Mouse (Mus musculus): ENCODE measurements around the gene Comt.

The Comt gene

DNA sequence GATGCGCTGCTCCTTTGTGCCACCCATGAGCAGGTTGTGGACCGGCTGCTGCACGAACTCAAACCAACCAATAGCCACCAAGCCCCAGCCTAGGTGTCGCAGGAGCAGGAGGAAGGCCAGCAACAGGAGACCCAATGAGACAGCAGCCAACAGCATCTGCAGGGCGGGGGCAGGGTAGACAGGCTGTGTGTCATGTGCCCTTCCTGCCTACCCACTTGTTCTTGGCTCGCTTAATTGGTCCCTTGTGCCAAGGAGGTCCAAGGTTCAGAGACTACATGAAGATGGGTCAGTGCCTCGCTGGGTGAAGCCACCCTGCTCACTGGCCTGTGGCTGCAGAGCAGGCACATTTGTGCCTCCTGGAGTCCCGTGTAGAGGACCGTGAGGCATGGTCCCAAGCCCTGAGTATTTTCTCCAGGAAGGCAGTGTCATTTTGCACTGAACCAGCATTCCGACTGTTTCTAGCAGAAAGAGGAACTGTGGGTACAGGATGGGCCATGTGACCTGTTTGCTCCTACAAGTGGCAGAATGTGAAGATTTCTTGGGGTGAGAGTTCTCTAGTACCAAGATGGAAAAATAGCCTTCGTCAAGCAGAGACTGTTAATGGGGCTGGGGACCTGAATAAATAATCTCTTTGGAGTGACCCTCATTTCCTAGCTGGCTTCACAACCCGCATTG, 14.7 kb downstream of the Comt start:
- peak in 1 of 2 experiments; percentile 28 for DNase-seq (ENCODE audit: low read depth in 1 of 2, low spot score in 2 of 2)

DNA sequence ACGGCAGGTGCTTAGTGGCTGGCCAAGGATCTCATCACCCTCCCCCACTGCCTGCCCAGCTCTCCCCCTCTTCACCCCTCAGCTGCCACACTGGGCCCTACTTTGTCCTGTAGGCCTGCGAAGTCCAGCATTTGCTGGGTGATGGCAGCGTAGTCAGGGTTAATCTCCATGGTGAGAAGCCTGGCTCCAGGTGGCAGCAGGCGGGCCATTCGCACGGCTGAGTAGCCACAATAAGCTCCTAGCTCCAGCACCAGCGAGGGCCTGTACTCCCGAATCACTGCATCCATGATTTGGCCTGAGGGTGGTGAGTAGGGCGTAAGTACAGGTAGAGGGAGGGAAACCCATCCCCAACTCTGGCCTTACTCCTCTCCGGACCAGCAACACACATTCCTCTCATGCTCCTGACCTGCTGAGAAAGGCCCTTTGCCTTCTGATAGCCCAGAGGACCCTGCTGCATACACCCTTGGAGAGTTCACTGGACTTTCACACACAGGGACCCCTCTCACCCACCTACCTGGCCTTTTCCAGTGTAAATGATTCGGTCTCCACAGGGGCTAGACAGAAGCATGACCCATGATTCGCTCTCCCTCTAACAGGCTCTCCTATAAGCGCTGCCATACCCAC, 15.5 kb downstream of the Comt start:
- DNase-seq (ENCODE audit: low read depth in 1 of 2, low spot score in 2 of 2): no peak

DNA sequence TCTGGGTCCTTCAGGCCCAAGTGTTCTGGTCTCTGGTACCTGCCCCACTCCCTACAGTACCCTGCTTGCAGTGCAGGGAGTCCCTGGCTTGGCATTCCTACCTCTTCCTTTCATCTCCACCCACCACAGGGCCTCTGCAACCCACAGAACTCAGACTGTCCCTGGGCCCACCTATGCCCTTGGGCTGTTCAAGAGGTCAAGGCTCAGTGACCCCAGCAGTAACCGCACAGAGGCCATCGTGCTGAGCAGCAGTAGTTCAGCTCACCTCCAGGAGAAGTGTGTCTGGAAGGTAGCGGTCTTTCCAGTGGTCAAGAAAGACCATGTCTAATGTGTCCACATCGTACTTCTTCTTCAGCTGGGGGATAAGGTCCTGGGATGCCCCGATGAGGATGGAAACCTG, 16.2 kb downstream of the Comt start:
- DNase-seq (ENCODE audit: low read depth in 1 of 2, low spot score in 2 of 2): no peak

DNA sequence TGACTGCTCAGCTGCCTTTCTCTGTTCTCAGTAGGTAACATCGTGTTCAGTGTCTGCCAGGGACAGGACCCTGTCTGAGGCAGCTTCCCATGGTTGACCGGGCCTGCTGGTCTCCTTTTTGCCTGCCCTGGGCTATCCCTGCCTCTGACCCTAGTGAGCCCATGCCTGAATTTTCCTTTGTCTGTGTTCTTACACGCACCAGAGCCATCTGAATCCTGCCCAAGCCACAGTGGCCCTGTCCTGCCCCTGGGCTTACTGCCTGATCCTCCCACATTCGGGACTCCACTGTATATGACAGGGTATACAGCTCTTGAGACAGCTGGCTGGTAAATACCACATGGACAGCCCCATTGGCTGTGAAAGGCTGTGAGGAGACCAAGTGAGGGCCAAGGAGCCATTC, 16.9 kb downstream of the Comt start:
- no peak for DNase-seq (ENCODE audit: low read depth in 1 of 2, low spot score in 2 of 2)

DNA sequence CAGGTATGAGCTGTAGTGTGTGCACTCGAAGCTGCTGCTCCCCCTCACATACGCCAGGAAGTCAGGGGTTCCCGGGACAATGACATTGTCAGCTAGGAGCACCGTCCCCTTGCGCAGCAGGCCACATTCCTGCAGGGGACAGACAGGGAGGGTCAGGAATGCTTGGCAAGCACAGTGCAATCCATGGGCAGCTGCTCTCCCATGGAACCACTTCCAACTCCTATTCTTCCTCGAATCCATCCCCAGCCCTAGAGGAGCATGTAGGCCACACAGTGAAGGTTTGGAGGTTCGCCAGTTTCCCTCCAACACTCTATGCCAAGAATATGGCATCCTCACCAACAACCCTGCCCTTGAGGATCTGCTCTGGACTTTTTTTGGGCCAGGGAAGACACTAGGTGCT, 18.7 kb downstream of the Comt start:
- DNase-seq (ENCODE audit: low read depth in 1 of 2, low spot score in 2 of 2): no peak

DNA sequence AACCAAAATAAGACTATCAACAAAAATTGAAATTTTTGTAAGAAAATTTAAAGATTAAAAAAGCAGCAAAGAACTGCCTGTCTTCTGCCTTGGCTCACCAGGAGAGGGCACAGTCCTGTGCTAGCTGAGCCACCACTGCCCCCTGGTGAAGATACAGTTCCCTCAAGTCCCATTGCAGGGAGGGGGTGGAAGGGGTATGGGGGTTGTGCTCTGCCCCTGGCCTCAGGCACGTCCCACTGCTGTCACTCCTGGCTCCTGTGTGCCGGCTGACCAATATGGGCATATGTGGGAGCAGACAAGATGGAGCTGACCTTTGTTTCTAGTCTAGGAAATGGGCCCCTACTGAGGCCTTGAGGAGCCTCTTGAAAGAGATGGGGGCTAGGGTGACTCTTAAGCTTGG, 20.4 kb downstream of the Comt start:
- DNase-seq (ENCODE audit: low read depth in 1 of 2, low spot score in 2 of 2): no peak

DNA sequence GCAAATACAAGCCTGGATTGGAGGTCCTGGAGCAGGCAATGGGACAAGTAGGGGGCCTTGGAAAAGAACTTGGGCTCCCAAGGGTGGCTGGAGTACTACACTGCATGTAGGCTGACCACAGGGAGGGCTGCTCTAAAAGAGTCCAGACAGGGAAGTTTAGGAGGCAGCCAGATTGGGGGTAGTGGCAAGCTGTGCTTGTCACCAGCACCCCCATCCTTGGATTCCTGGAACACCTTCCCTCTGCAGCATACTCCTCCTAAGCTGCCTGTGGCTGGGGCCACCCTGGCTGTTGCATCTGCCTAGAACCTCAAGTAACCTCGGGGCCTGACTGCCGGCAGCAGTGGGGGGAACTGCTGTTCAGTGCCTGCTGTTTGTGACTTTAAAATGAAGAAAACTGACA, 20.8 kb downstream of the Comt start:
- DNase-seq (ENCODE audit: low read depth in 1 of 2, low spot score in 2 of 2): no peak

DNA sequence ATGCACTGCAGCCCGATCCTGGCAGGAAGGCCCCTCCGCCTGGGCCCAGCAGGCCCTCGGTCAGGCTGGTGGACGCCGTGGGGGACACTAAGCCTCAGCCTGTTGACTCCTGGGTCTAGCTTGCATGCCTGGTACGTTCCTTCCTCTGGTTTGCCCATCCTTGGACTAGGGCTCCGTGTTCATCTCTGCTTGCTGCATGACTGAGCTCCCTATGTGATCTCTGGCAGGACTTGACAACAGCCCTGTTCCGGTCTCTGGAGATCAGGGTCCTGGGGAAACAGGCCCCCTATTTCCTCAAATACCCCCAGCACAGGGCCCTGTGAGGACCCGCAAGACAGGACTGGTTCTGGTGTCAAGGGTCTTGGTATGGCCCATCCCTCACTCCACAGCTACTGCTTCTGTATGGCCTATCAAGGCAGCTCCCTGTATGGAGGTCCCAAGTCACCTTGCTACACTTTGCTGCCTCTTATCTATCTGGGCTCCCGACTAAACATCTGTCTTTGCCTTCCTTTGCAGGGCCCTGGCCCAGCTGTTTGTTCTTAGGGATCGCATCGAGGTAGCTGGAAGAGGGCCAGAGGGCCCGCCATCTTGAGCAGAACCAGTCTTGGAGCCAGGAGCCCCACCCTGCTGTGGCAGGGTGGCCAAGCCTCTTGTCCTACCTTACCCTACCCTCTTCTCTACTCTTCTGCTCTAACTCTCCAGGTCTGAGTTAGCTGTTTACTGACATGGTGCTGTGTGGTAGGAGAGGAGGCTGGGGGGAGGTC, 21.4 kb downstream of the Comt start:
- no peak for DNase-seq (ENCODE audit: low read depth in 1 of 2, low spot score in 2 of 2)

DNA sequence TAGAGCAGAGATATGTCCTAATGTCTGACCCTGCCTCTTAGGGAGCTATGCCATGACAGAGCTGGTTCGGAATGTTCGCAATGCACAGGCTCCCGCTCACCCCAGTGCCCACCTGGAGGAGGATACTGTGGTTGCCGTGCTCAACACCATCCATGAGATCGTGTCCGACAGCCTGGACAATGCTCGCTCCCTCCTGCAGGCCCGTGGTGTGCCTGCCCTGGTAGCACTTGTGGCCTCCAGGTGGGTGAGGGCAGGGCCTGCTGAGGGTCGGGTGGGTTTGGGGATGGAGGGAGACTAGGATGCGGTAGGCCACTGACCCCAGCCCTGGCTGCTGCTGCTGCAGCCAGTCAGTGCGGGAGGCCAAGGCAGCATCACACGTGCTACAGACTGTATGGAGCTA, 23.4 kb downstream of the Comt start:
- DNase-seq (ENCODE audit: low read depth in 1 of 2, low spot score in 2 of 2): no peak

DNA sequence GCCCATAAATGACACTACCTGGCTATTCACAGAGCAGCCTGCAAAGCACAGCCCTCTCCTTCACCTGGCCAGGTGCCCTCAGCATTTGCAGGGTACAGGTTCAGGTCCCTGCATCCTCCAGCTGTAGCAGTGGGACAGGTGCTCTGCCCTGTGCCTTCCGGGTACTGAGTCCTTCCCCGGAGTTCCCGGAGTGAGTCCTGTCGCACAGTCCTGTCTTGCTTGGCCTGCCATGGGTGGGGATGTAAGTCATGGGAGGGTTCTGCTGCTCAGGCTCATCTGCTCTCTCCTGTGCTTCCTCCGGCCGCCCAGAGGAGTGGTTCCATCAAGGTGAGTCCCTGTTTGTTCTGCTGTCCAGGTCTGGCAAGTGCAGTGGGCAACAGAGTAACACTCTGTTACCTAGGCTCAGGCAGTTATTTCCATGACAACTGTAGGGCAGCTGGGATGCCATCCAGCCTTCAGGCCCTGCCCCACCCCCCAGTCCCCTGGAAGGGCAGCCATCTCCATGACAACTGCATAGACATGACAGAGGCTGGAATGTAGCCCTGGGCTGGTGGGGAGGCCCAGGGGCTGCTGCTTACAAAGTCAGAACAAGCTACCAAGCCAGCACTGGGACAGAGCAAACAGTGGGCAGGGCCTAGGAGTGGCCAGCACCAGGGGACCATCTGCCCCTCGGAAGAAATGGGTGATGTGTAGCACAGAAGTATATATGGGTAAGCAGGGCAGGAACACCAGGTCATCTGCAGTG, 26.0 kb downstream of the Comt start:
- DNase-seq (ENCODE audit: low read depth in 1 of 2, low spot score in 2 of 2): no peak

DNA sequence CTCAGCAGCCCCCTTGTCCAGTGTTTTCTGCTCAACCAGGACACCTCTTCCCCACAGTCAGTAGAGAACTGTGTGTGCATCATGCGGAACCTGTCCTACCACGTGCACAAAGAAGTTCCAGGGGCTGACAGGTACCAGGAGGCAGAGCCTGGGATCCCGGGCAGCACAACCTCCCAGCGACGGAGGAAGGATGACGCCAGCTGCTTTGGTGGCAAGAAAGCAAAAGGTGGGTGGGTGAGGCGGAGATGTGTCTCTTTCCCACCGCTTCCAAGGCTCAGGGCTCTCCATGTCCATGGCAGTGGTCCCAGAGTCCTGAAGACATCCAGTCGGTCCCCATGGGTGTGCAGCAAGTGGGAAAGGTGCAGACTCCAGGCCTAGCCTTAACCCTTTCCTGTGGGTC, 26.6 kb downstream of the Comt start:
- DNase-seq (ENCODE audit: low read depth in 1 of 2, low spot score in 2 of 2): no peak

DNA sequence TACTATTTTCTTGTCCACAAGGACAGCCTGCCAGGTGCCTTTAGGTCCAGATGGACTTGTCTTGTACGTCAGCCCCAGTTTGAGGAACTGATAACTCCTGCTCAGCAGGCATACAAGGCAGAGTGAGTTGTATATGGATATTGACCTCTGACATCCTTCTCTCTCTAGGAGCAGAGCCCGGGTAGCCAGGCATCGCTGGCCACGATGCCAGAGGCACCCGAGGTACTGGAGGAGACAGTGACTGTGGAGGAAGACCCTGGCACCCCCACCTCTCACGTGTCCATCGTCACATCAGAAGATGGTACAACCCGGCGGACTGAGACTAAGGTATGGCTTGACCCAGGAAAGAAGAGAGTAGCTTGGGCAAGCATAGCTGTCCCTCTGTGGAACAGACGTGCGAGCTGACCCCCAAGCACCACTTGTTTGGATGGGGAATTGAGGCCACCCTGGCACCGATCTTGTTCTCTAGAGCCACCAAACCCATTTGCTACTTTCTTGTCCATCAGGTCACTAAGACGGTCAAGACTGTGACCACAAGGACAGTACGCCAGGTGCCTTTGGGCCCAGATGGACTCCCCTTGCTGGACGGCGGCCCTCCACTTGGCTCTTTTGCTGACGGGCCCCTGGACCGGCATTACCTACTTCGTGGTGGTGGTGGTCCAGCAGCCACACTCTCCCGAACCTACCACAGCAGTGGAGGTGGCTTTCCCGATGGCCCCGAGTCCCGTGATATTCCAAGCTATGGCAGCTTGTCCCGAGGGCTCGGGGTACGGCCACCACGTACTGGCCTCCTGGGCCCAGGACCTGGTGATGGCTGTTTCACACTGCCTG, 29.6 kb downstream of the Comt start:
- no peak for DNase-seq (ENCODE audit: low read depth in 1 of 2, low spot score in 2 of 2)

DNA sequence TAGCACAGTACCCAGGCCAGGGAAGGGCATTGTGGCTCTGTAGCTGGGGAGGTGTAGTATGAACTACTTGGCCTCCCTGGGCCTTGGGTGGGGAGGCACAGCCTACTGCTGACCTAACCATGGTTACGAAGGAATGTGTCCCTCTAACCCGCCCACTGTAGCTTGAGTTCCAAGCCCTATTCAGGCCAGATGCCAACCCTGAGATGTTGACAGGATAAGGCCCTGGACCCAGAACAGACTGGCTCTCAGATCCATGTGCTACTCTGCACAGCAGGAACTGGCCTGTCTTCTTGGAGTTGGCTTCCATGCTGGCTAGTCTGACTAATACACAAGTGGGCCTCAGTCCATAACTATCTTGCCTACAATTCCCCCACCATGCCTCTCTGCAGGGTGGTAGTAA, 30.5 kb downstream of the Comt start:
- DNase-seq (ENCODE audit: low read depth in 1 of 2, low spot score in 2 of 2): no peak

DNA sequence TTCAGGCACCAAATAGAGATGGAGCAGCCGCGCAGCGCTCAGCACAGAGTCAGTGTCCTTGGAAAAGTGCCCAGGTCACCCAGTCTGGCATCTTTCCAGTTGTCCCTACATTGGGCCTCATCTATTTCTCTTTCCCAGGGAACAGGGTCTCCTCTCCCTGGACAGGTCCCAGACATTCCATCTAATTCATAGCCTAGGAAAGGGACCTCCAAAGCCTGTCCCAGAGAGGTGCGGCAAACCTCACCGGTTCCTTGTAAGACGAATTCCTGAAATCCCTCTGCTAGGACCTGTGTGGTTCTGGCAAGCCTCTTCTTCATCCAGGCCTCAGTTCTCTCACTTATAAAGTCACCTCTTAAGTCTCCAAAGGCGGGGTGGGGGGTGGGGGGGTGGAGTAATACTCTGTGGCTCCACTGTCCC, 31.0 kb downstream of the Comt start:
- no peak for DNase-seq (ENCODE audit: low read depth in 1 of 2, low spot score in 2 of 2)

DNA sequence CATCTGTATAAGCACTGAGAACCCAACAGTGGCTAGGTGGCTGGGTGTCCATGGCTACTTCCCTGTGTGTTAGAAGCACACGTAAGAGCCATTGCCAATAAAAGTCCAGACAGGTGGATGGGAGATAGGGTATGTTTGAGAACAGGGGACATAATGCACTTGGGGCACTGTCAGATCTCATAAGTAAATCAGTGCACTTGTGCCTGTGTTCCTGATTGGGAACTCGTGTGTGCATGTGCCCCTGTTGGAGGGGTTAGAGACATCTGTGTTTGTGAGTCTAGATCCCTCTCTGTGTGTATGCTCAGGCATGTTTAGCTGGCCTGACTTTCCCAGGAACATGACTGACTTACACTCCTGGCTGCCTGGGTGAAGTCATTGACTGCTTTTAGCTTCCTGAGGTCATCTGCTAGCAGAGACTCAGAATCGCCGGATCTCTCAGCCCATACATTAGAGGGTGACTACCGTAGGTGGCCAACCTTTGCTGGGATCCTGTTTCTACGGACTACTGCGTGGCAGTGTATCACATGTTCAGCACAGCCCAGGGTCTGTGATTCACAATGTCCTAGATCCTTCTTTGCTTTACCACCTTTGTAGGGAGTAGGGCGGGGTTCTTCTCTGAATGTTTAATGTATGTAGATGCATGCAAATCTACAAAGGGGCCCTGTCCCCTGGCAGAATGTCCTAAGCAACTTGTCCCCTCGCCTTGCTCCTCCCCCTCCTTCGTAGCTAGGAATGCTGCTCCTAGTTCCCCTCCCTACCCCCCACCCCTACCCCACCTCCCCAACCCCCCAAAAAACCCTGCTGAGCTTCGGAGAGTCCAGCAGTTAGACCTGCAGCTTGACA, 31.7 kb downstream of the Comt start:
- DNase-seq (ENCODE audit: low read depth in 1 of 2, low spot score in 2 of 2): no peak

DNA sequence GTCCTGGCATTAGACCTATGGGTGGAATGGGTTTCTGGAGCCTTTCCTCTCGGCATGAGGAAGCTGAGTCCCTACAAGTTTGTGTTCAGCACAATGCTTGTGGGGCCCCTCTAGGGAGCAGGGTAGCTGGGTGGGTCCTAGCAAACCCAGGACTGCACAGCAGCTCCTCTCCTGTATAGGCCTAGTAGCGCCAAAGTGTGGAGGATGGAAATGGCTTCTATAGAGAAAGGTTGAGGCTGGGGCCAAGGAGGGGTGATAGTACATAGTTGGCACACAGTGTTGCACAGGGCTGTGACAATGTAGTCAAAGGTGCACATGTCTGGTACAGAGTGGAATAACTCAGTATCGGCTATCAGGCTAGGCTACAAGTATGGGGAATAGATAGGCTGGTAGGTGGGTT, 32.6 kb downstream of the Comt start:
- DNase-seq (ENCODE audit: low read depth in 1 of 2, low spot score in 2 of 2): no peak

DNA sequence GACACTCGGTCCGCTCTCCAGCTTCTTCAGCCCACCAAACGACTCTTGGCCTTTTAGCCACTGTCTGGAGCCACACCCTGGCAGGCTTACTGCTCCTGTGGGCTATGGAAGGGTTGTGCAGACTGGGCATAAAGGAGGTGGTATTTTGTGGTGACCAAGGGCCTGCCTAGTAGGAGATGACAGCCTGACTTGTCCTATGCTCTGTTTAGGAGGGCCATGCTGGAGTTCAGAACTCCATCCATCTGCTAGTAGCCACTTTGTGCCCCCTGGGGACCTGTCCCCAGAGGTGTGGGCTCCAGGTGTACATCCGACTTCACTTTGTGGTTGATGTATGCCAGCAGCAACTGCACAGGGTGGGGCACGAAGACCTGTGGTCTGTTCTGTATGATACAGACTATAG, 33.1 kb downstream of the Comt start:
- DNase-seq (ENCODE audit: low read depth in 1 of 2, low spot score in 2 of 2): no peak

DNA sequence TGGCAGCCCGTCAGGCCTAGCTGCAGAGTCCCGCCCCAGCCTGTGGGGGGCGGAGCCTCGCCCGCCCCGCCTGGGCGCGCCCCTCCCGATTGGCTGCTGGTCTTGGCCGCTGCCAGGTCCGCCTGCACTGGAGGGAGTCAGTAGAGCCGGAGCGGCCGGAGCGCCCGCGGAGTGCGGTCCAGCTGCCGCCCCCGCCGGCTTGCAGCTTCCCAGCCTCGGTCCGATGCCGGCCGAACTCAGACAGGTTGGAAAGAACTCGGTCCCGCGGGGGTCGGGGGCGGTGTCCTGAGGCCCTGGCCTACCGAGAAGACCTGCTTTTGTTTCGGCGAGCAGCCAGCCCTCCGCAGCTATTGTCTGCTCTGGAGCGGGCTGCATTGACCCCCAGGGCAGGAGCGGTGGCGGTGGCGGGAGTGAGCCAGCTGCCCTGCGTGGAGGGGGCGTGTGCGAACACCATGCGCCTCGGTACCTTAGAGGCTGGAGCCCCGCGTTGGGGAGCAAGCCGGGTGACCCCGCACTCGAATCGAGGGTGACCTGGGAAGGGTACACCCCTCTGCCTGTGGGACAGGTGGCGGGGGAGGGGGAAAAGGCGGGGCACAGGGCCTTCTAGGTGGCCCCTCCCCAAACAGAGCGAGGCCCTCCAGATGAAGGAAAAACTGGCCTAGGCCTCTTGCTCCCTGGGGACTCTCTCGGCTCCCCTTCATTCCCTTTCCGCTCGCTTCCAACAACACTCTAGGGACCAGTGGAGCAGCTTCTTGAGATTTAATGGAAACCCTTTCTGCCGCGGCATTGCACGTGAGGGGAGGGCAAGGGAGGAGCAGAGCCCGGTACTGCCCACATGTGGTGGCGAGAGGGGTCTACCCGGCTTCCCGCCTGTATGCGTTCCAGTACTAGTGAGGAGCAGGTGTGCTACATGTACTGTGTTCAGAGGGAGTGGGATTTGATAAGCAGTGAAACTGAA, 33.9 kb downstream of the Comt start:
- peak; percentile 43 to 55 for DNase-seq (ENCODE audit: low read depth in 1 of 2, low spot score in 2 of 2)

DNA sequence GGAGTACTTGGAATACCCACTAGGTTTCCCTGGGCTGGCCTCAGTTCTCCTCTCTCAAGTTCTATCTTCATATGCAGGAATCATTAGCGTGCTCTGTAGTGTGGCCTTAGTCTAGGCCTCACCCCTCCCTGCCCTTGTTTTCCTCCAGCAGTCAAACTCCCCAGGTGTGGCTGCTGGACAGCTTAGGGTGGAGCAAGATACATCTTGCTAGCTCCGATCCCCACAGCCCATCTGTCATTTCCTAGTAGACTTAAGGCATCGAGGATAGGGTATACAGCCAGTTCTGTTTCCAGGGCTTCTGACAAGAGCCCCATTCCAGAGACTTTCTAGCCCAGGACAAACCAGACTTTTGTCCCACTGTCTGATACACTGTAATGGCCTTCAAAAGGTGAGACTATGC, 34.9 kb downstream of the Comt start:
- DNase-seq (ENCODE audit: low read depth in 1 of 2, low spot score in 2 of 2): no peak

Data from monocyte, adult 2 months (primary cell).